Mouse (Mus musculus): Measurements from ENCODE around the gene Npas2.

Npas2 gene

DNA sequence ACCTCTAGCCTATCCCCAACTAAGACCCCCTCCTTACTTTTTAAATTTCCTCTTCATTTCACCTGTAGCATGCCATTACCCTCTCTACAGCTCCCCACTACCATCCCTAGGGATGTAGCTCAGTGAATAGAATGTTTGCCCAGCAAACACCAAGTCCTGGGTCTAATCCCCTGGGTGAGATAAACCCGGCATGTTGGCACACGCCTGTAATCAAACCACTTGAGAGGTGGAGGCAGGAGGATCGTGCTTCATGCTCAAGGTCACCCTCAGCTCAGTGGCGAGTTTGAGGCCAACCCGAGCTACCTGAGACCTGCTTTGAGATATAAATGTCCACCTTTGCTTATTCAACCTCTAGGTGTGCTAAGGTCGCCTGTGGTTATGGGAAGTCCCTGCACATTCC is 19.5 kb downstream of the Npas2 start:
- no peak for DNase-seq (ENCODE audit: low spot score in 2 of 2)

DNA sequence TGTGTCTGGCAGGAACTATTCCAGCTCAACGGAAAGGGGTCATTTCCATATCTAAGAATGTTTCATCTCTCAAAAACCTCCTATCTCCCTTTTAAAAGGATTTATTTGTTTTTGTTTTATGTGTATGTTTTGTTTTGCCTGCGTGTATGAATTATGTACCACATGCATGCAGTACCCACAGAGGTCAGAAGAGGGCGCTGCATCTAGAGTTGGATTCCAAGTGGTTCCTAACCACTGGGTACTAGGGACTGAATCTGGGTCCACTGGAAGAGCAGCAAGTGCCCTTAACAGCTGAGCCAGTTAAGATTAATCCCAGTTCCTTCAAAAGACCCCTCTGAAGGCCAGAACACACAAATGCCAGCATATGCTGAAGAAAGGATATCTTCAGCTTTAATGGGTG is 24.1 kb downstream of the Npas2 start:
- DNase-seq (ENCODE audit: low spot score in 2 of 2) = peak in 1 of 2 experiments; percentile 29

DNA sequence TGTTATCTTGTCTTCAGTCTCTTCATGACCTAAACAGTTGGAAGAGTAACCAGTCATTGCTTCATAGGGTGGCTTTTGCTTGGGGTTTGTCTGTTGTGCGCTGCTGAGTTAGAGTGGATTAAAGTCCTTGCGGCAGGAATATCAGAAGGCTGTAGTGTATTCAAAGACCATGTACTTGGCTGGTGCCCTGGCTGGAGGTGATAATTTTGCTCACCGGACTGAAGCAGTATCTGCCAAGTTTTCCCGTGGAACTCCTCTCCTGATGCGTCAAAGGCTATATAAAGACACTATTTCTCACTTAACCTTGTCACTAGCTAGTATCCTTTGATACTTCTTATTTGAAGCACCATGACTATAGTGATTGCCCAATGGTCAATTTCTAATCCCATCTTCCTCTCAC is 34.9 kb downstream of the Npas2 start:
- DNase-seq (ENCODE audit: low spot score in 2 of 2) = no peak

DNA sequence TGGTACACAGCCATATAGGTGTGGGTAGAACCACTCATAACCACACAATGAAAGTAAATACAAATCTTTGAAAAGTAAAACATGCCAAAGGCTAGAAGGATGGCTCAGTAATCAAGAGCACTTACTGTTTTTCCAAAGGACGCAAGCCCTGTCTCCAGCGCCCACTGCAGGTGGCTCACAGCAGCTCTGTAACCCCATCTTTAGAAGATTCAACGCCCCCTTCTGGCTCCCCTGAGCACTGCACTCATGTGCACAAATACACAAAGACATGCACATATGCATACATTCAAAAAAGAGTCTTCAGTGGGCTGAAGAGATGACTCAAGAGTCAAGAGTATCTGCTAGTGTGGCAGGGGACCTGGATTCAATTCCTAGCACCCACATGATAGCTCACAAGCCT is 36.5 kb downstream of the Npas2 start:
- DNase-seq (ENCODE audit: low spot score in 2 of 2) = no peak

DNA sequence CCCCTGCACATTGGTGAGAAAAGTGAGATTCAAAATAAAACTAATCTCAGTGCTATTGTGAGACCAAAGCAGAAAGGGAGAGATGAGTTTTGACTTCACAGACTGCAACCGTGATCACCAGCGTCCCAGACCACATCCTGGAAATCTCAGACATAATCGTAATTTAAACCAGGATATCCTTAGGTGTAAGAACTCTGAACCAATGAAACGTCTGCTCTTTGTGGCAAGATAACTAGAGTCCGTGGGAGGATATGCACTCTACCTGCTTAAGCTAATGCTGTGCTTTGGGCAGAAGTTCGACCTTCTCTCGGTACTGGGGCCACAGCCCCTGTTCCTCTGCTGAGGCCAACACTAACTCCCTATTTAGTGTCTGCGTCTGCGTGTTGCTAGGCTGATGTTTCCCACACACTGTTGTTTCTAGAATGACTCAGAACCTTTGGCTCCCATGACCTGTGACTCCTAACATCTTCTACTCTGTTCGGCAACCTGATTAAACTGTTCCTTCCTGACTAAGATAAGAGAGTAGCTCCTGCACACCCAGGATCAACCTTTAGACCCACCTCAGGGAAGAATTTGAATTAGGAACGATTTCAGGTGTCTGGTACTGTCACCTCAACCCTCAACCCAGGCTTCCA is 41.4 kb downstream of the Npas2 start:
- no peak for DNase-seq (ENCODE audit: low spot score in 2 of 2)

DNA sequence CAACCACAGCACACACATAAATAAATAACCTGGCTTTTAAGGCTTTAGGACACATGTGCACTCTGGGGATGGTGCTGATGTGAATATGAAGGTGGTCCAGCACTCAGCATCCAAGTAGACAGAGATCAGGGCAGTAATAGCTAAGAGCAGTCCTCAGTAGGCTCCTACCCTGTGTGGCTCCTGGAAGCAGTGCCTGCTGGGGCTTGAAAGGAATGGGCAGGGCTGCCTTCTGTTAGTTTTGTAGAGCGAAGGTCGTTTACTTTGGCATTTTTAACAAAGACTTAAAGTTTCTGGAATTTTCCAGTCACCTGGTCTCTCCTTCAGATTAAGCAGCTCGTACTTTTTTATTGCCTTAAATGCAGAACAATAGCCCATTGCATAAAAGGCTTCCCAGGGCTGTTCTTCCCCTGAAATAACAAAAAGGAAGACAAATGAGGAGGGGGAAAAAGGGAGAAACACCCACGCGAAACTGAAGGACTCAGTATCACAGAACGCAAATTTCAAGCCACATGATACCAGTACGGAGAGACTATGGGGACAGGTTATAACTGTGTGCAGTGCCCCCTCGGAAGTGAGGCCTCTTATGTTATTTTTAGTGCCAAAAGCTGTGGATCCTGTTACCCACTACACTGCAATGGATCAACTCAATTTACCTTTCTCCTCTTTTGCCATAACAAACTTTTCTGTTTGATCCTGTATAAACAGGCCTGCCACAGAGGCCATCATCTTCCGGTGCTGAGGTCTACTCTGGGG is 44.1 kb downstream of the Npas2 start:
- DNase-seq (ENCODE audit: low spot score in 2 of 2) = no peak

DNA sequence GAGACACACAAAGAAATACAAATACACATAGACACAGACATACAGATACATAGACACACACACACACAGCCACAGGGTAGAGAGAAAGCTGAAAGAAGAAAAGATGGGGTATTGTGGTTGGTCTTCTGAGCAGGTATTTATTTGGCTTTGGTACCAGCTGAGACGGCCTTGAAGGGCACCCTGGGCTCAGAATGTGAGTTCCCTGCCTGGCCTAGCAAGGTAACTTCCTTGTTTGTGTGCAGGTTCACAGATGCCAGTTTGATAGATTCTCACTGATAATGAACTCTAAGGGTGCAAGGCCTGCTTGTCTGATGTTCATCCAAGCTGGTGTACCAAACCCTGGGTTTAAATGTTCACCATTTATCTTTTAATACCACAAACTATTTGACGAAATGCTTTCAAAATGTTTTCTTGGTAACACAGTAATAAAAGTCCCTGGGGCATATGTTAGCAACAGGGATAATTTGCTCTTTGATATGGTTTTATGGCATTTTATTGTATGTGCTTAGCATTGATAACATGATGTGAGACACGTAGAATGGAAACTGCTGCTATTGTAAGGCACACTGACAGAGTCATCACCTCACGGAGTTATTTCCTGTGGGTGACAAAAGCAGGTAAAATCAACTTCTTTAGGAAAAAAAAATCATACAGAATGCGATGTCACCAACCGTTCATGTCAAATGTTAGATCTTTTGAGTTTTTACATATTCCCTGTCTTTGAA is 47.5 kb downstream of the Npas2 start:
- no peak for DNase-seq (ENCODE audit: low spot score in 2 of 2)

DNA sequence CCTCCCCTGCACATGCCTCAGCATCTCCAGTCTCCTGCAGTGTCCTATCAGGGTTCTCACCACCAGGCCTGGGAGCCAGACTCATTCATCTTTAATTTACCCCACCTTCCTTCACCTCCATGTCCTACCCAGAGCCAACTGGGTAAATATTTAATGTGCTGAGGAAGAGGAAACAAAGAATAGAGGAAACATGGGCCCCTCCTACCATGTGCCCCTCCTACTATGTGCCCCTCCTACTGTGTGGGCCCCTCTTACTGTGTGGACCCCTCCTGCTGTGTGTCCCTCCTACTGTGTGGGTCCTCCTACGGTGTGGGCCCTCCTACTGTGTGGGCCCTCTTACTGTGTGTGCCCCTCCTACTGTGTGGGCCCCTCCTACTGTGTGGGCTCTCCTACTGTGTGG is 51.2 kb downstream of the Npas2 start:
- no peak for DNase-seq (ENCODE audit: low spot score in 2 of 2)

DNA sequence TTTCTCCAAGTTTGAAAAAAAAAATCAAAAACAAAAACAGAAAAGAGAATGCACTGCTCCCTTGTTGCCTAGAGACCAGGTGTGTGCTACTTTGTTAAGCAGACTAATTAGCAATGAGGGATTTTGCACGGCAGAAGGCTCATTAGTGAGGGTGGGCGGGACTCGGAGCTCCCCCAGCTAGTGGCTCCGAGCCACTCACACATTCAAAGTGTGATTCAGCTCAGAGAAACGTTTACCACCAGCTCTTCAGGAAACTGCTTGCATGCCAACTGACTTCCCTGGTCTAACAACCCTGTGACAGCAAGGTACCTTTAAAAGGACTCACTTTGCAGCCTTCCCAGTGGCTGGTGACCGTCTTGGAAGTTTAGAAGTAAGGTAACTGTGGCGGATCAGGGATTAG is 58.1 kb downstream of the Npas2 start:
- DNase-seq (ENCODE audit: low spot score in 2 of 2) = no peak

DNA sequence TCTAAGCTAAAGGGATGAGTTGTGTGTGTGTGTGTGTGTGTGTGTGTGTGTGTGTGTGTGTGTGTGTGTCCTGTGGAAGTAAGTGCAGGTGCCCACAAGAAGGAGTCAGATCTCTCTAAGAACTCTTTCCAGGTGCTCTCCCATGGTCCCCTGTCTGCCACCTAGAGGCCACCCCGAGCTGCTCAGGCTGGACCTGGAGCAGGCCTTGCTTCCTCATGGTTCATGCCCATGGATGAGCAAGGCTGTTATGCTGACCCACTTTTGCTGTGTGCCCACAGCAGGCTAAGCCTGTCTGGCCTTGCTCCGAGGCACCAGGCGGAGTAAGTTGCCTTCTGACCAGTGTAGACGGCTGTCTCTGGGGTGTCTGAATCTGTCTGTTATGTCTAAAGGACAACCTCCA is 60.2 kb downstream of the Npas2 start:
- peak in 1 of 2 experiments; percentile 19 for DNase-seq (ENCODE audit: low spot score in 2 of 2)

DNA sequence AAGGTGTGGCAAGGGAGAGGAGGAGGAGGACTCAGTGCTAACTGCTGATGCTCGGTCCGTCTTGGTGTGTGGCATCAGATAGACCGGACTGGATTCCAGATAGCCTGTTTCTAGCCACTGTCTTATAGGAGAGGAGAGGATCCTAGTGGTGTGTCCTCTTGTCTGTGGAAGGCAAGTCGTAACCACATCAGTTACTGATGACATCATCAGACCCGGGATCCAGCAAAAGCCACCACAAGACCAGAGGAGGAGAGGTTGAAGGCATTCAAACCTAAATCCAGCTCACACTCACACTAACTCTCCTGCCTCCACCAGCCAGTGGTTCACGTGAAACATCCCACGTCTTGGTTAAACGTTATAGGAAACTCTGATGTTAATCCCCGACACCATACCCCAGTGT is 62.5 kb downstream of the Npas2 start:
- DNase-seq (ENCODE audit: low spot score in 2 of 2) = no peak

DNA sequence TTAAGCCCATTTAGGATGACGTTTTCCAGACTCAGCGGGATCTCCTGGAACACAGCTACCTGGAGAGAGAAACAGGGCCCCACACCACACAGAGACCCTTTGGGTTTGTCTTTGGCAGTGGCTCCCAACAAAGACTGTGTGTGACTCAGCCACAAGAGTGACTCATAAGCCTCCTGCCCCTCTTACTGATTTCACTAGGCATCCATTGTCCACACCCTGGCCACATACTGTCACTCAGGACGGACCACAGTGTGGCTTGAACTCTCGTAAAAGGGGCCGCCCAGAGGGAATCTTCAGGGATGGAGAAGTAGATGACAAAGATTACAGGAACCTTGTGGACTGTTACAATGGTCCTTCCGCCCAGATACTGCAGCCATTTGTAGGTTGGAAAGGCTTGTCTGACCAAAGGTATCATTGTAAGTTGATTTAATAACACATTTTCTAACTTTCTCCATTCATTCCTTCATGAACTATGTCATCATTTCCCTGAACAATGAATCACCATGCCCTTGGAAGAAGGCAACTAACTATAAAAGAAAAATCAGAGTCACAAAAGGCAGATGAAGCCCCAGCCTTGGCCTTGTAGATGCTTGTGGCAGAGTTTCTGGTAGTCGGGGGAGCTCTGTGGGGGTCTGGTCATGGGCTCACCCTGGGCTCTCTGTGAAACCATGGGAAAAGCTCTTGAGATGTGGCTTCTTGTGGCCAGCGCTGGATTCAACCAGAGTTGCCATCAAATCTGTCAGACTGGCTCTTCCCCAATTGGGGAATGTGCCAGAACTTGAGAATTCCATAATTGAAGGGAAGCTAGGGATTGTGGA is 63.2 kb downstream of the Npas2 start:
- no peak for DNase-seq (ENCODE audit: low spot score in 2 of 2)

DNA sequence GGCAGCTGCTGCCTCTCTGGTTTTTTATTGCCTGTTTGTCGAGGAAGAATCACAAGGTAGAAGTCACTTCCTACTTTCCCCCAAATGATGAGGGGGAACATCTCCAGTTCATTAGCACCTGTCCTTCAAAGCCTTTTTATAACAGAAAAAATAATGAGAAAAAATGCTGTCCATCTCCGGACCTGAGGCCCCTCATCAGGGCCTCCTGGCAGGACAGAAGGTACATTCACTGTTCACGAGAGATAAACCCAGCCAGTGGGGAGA is 63.7 kb downstream of the Npas2 start:
- DNase-seq (ENCODE audit: low spot score in 2 of 2) = no peak

DNA sequence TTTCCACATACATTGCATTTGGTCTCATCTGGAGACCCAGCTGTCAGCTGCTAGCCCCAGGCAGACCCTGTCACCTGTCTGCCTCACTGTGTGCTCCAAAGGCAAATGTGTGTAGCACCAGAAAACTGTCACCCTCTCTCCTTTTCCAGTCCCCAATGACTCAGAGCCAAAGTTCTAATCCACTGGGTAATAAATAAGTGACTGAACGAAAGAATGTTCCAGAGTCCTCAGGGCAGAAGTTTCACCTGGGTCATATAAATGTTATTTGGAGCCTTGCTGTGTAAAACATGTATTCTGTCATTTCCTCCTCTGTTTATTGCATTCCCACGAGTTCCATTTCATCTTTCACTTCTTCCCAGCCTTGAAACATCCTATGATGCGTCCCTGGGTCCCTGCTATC is 66.1 kb downstream of the Npas2 start:
- DNase-seq (ENCODE audit: low spot score in 2 of 2) = no peak

DNA sequence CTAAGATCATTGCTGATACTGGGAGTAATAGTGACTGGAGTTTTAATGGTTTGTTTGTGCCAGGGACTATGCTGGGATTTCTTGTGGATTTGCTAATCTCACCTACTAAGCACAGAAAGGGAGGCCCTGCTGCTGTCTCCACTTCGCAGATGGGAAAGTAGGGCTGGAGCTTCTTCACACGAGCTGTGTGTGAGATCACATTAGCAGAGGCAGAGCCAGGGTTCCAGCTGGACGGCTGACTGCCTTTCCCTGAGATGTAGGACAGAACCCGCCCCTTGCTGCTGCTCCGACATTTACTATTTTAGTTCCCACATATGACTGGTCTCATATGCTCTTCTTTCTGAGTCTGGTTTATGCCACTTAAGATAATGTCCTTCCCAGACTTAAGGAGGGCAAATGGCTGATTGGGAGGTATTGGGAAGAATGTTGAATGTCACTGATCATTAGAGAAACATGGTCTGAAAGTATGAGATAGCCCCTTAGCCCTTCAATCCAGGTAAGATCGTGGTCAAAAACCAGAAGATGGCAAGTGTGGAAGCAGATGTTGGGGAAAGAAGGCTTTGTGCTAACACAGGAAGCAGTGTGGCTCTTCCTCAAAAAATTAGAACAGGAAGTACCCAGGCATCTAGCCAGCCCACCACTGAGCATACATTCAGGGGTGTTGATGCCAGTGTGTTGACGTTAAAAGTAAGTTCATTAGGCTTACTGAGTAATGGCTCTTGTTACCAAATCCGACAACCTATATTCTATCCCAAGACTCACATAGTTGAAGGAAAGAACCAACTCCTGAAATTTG is 66.8 kb downstream of the Npas2 start:
- DNase-seq (ENCODE audit: low spot score in 2 of 2) = no peak

DNA sequence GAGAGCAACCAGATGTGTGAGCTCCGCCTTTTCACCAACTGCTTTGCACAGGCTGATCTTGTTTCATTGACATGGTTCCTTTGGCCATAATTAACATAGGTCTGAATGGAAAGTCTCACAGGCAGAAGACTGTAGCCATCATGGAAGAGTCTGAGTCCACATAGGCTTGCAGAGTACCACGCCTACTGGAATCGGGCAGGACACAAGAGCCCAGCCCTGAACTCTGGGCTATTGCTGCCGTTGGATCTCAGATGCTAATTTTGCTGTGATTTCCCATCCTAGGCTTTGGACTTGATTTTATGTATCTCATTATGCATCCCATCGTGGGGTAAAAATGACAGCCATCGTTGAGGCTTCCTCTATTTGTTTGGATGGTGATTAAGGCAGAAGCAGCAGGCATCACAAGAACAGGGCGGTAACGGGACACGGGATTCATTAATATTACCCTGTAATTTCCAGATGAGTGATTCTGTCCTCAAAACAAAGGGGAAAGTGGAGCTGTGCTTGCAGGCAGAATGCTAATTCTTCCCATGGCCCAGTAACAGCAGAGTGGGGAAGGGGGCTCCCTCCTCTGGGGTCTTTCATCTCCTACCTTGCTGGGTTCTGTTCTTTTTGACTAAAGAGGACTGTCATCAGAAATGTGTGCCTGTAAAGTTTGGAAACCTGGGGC is 73.4 kb downstream of the Npas2 start:
- DNase-seq (ENCODE audit: low spot score in 2 of 2) = no peak

DNA sequence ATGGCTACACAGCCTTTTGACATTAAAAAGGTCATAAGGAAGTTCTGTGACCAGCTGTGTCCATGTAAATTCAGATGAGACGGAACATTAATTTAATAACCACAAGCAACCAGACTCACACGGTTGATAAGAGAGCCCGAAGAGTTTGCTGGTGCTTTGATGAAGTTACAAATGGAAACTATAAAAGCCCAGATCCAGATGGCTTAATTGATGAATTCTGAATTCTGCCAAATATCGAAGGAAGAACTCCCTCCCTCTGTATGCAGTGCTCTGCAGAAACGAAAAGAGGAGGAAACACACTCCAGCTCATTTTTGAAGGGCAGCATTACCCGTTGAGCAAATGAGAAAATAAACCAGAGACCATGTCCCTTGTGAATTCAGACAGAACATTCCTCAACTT is 79.4 kb downstream of the Npas2 start:
- no peak for DNase-seq (ENCODE audit: low spot score in 2 of 2)

DNA sequence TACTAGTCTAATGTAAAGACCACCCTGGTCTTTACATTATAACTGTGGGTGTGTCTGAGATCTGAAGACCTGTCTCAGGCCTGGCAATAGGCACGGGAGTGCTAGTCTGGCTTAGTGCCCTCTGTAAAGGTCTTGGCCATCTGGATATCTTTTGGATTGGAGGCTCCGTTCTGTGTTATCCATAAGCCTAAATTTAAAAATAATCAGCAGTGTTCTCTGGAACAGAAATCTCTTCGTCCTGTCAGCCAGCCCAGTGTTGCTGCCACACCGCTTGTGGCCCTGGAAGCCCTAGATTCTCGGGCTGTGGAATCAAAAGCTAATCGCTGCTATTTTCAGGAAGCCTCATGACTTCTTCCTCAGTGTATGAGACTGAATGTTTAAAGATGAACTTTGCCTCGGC is 86.9 kb downstream of the Npas2 start:
- no peak for DNase-seq (ENCODE audit: low spot score in 2 of 2)

DNA sequence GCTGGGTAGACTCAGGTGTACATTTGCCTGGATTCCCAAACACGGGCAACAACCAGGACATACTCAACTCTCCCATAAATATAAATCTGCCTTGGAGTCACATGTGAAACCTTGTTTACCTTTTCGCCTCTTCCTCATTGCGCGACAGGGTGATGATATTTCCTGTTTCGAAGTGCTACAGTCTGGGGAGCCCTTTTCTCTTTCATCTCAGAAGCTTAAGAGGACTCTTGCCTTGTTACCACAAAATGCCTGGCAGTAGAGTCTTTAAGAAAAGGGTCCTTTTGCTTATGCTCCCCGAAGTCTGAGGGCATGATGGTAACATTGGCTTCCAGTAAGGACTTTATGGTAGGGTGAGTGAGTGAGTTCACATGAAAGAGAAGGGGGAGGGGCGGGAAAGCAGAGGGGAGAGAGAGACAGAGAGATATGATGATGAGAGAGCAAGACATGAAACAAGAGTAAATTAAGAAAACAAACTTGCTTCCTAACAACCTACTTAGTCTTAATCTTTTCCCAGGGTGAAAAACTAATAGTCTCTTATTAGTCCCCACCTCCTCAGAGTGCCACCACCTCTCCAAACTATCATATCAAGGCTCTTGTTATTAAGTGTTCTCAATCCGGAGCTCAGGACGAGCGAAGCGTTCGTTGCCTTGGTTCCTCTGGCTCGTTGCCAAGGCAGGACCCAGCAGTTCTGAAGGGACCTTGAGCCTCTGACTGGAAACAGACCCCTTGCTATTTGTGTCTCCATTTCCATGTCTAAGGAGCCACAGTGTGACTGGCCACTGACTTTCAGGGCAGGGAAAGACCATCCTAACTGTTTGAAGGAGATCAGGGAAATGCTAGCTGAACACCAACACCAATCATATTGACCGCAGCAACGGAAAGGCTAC is 87.7 kb downstream of the Npas2 start:
- DNase-seq (ENCODE audit: low spot score in 2 of 2) = no peak

DNA sequence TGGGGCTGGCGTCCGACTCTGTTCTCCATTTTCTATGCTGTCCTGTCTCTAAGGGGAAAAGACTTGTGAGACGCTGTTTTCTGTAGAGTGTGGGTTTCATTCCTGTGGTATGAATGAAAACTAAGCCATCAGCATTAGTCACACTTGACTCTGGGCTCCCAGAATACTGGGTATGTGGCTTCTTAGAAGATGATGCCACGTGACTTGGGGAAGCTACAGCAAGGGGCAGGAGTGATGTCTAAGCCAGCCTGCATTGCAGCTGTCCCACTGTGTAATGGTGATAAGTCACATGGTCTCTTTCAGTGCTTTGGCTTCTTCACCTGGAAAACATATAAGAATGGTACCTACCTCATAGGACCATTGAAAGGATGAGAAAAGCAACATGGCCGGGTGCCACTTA is 88.4 kb downstream of the Npas2 start:
- no peak for DNase-seq (ENCODE audit: low spot score in 2 of 2)

Data from spleen, postnatal 10 days (tissue).